Mouse (Mus musculus): ENCODE results near the gene Gm9125. TPM values are rescaled to one million over a fixed set of nuclear protein-coding genes. Genes with fewer than 3 reads are reported as not detected.
"Not testable (repeated sequence)": the region's sequence is repeated elsewhere in the genome, so short reads cannot be mapped to it uniquely, and the experiment has no call there.

Gm9125 gene
- not detected in 2 replicates for polyA plus RNA-seq (2015; fragmentation: Nextera tagmentation; extraction: Ambion mirVana)

DNA sequence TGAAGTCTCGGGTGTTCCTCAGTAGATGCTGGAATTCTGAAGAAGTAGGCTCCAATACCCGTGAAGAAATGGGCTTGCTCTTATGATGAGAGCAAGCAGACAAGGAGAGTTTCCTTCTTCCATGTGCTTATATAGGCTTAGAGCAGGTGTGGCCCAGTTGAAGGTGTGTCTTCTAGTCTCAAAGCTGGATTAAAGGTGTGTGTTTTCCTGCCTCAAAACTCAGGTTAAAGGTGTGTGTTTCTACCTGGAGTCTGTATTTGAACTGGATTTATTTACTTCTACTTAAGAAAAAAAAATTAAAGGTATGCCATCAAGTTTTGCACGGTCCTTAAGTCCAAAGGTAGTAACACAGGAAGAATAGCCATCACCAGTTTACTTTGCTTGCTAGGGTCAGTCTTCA lies at the start of gene Gm9125:
Gene Gm9125, minus strand, starts transcription at position 101 of the 400 bp plus-strand sequence.
- not testable (repeated sequence) for H3K4me3 ChIP-seq (replicated peaks); H3K9ac ChIP-seq; H3K4me1 ChIP-seq; ATAC-seq (ENCODE audit: insufficient number of reproducible peaks, low FRiP score, low TSS enrichment, low read depth); H3K27me3 ChIP-seq; H3K27ac ChIP-seq (replicated peaks); H3K36me3 ChIP-seq; H3K9me3 ChIP-seq (replicated peaks); H3K4me2 ChIP-seq (replicated peaks)
- 78% methylated on average over 2 of the region's 3 CpGs for WGBS

DNA sequence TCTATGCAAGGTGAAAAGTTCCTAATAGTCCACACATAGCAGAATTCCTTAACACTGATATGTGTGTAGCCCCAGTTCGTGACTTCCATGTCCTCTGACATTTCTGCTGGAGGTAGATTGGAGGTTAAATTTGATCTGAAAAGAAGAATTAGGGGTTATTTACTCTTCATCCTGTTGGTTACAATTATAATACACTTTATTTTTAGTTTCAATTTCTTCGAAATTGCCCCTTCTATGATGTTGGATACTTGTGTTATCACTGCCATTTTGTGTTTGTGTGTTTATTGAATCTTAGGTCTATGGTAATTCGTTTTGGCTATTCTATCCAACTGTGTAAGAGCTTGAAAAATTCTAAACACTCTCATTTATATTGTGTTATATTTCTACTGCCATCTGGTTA lies 17.9 kb upstream of the Gm9125 start, which contains the start of gene Gm10697:
Gene Gm10697, minus strand, starts transcription at position 101 of the 400 bp plus-strand sequence.
- not testable (repeated sequence) for ATAC-seq (ENCODE audit: insufficient number of reproducible peaks, low FRiP score, low TSS enrichment, low read depth); H3K4me3 ChIP-seq (replicated peaks); H3K9ac ChIP-seq; H3K27ac ChIP-seq (replicated peaks); H3K9me3 ChIP-seq (replicated peaks); H3K36me3 ChIP-seq; H3K4me1 ChIP-seq; H3K4me2 ChIP-seq (replicated peaks); H3K27me3 ChIP-seq
- 84% methylated on average over 2 of the region's 3 CpGs for WGBS

DNA sequence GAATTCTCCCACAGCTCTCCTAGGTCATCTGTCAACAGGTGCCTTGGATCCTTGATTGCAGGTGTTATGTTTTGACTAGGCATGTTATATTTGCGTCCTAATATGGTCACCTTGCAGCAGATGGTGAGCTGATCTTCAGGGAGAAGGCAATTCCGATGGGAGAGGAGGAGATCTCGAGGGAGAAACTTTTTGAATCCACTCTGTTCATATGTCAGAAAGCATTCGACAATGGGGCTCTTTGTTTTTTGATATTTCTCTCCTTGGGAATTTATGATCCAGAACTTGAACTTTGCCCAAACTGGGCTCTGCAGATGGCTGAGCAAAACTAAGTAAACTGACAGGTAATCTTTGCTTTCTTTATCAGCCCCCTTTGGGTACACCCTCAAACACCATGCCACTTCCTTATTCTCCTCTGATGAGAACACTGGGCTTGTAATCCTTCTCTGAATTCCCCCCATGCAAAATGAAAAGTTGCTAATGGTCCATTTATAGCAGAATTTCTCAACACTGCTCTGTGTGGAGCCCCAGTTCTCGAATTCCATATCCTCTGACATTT lies 5.0 kb downstream of the Gm9125 start:
- not testable (repeated sequence) for ATAC-seq (ENCODE audit: insufficient number of reproducible peaks, low FRiP score, low TSS enrichment, low read depth)

DNA sequence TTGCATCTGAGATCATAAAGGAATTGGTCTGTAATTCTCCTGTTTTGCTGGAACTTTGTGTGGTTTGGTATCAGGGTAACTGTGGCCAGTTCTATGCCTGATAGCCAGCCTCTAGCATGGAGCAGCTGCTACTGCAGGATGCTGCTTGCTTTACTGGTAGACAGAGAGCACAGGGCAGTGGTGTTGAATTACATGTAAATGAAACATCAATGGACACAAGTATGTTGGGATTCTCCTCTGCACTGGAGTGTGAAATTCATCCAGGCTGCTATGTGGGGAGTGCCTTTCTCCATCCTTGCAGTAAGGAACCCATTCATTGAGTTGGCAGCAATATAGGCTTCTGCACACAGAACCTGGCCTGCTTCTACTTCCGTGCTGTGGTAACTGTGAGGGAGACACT lies 16.4 kb downstream of the Gm9125 start:
- H3K27ac ChIP-seq (replicated peaks); H3K36me3 ChIP-seq; H3K9me3 ChIP-seq (replicated peaks); ATAC-seq (ENCODE audit: insufficient number of reproducible peaks, low FRiP score, low TSS enrichment, low read depth); H3K27me3 ChIP-seq; H3K4me3 ChIP-seq (replicated peaks); H3K4me1 ChIP-seq; H3K4me2 ChIP-seq (replicated peaks); H3K9ac ChIP-seq: not testable (repeated sequence)
- WGBS = 74% methylated on average over 1 of the region's 1 CpGs

More for the DNA sequence above, 5.0 kb downstream of the Gm9125 start:
- H3K4me2 ChIP-seq (replicated peaks); H3K9ac ChIP-seq; H3K36me3 ChIP-seq; H3K27me3 ChIP-seq; H3K9me3 ChIP-seq (replicated peaks); H3K4me1 ChIP-seq; H3K27ac ChIP-seq (replicated peaks); H3K4me3 ChIP-seq (replicated peaks): not testable (repeated sequence)
- WGBS = 43% methylated on average over 1 of the region's 5 CpGs

DNA sequence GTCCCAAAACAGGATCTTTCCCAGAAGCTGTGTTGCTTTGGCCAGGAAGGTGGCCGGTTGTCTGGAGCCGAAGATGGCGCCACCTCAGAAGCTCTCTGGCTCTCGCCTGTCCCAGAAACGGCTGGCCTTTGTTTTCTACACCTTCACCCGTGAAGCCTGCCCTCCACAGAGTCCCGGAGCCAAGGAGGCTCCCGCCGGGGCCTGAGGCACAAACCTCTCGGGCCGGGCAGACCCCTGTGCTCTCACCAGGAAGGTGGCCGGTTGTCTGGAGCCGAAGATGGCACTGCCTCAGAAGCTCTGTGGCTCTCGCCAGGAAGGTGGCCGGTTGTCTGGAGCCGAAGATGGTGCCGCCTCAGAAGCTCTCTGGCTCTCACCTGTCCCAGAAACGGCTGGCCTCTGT lies 20.3 kb downstream of the Gm9125 start:
- not testable (repeated sequence) for H3K4me2 ChIP-seq (replicated peaks); H3K9me3 ChIP-seq (replicated peaks); H3K9ac ChIP-seq; ATAC-seq (ENCODE audit: insufficient number of reproducible peaks, low FRiP score, low TSS enrichment, low read depth); H3K27ac ChIP-seq (replicated peaks); H3K4me3 ChIP-seq (replicated peaks); H3K4me1 ChIP-seq; H3K27me3 ChIP-seq; H3K36me3 ChIP-seq
- WGBS = 96% methylated on average over 18 of the region's 18 CpGs

Other genes starting within 250 kb of the Gm9125 start
- not detected in 2 replicates for gene Tdpoz3, start 228.9 kb downstream of the Gm9125 start, polyA plus RNA-seq (2015; fragmentation: Nextera tagmentation; extraction: Ambion mirVana)
- gene Gm9117, start 111.3 kb downstream of the Gm9125 start, polyA plus RNA-seq (2015; fragmentation: Nextera tagmentation; extraction: Ambion mirVana) = not detected in 2 replicates
- gene Tdpoz5, start 93.6 kb downstream of the Gm9125 start, polyA plus RNA-seq (2015; fragmentation: Nextera tagmentation; extraction: Ambion mirVana) = not detected in 2 replicates
- not detected in 2 replicates for gene Gm10697, start 17.8 kb upstream of the Gm9125 start, polyA plus RNA-seq (2015; fragmentation: Nextera tagmentation; extraction: Ambion mirVana)
- not detected in 2 replicates for gene Gm10696, start 123.3 kb upstream of the Gm9125 start, polyA plus RNA-seq (2015; fragmentation: Nextera tagmentation; extraction: Ambion mirVana)
- gene Gm5286, start 141.8 kb upstream of the Gm9125 start, polyA plus RNA-seq (2015; fragmentation: Nextera tagmentation; extraction: Ambion mirVana) = not detected in 2 replicates
- gene Gm4778, start 209.2 kb upstream of the Gm9125 start, polyA plus RNA-seq (2015; fragmentation: Nextera tagmentation; extraction: Ambion mirVana) = not detected in 2 replicates

Data from embryonic facial prominence, embryonic 15.5 days (tissue).